Mouse (Mus musculus) liver, adult 2 months (tissue): Measurements from ENCODE around the gene Lcn3.

ENCODE experiments used
- CTCF ChIP-seq: fragments of 200-500 bp; IDR thresholded peaks from 2 replicates; pipeline ENCODE4 v1.5.1; 2011; ENCODE audit warnings: low read depth, low read length, control low read depth
- POLR2A ChIP-seq: fragments of 200-500 bp; IDR thresholded peaks from 2 replicates; pipeline ENCODE4 v1.6.1; 2011; ENCODE audit warnings: low read length, control low read depth; ENCODE audit not compliant: insufficient read depth; ENCODE audit errors: extremely low read depth

DNA sequence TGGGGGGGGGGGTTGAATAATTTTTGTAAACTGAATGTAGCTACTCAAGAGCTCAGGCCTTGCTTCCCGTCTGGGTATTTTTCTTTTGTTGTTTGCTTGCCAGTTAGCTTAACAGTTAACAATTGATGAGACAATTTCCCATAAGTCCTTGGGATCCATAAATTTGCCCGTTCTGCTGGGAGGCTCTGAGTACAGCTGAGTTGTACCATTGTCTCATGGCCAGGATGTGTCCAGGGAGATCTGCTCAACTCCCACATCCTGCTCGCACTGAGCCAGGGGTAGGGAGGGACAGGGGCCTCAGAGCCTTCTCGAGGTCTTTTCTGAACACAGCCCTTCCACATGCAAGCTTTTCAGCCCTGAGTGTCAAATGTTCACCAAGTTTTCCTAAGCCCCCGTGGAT is 32.7 kb downstream of the Lcn3 start:
- TF ChIP-seq POLR2A (no peak), CTCF (no peak)
